Mouse (Mus musculus): ENCODE results near the gene Gdnf. TPM values are rescaled to one million over a fixed set of nuclear protein-coding genes. Genes with fewer than 3 reads are reported as not detected.

Gene Gdnf
- total RNA-seq (2017), result not detected in 2 replicates

DNA sequence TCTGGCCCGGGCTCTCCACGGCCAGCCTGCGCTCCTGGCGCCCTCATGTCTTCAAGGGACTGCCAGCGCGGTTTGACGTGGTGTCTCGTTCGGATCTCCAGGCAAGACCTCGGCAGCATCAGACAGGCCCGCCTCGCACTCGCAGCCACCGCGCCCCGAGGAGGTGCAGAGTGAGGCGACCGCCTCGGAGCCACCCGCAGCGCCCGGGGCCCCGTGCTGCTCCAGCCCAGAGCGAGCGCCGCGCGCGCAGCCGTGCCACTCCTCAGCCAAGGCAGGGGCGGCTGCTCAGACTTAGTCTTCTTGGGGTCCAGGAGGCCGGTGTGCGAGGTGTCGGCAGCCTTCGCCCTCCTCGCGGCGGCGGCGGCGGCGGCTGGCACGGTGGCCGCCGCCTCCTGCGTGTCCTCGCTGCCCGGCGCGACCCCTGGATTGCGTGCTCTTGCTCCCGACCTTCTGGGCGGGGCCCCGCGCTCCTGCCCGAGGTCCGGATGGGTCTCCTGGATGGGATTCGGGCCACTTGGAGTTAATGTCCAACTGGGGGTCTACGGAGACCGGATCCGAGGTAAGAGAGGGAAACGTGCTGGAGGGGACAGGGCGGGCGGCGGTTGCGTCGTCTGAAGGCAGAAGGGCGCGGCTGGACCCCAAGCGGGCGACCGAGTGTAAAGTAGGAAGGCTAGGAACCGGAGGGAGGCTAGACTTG lies at the start of gene Gdnf:
Gdnf (plus strand) TSS at position 291 of the 697 bp plus-strand sequence.
- ATAC-seq (ENCODE audit: extremely low read depth, insufficient number of reproducible peaks, low FRiP score, poor library complexity, severe bottlenecking), result no peak

DNA sequence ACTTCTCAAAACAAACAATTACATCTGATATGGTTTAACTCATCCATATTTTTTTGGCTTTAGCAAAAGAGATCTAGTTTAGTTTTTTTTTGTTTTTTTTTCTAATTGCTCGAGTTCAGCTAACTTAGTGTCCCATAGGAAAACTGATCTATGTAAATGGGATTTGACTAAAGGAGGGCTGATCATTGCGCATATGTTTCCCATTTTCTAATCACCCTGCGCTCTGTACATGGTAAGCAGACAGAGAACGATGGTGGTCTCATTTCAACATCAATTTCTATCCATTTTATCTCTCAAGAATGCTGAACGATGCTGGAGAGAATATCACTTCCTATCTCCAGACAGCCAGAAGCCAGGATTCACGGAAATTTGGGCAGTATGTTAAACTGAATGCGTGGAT lies 43.5 kb upstream of the Gdnf start:
- no peak for ATAC-seq (ENCODE audit: extremely low read depth, insufficient number of reproducible peaks, low FRiP score, poor library complexity, severe bottlenecking)

DNA sequence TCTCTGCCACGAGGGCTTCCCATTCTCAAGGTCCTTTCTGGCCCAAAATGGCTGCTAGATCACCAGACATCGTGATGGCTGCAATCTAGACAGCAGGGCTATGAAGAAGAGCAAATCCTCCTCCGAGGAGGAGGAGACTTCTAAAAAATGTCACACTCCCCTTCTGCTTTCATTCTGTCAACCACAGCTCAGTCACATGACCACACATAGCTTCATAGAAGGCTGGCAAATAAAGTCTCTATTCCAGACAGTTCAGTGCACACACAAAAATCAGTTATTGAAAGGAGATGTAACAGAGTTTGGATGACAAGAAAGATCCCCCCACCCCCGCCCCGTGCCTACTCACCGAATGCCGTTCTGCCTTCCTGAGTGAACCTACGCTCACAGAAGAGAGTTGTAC lies 37.7 kb upstream of the Gdnf start:
- no peak for ATAC-seq (ENCODE audit: extremely low read depth, insufficient number of reproducible peaks, low FRiP score, poor library complexity, severe bottlenecking)

DNA sequence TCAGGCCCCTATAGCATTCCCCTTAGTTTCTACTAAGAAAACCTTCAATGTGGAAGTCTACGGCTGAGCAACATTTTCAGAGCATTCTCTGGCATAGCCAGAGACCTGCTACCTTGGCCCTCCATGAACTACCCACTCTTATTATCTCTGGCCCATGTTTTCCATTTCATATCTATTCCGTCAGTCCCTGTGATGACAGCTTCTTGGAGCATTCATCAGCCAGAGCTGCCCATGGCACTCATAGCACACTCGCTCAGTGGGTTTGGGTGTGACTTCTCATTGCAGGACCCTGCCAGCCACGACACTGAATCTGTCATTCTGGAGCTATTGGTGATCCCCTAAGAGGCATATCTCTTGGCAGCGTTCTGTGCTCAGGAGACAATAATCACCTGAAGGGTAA lies 29.1 kb upstream of the Gdnf start:
- ATAC-seq (ENCODE audit: extremely low read depth, insufficient number of reproducible peaks, low FRiP score, poor library complexity, severe bottlenecking), result no peak

DNA sequence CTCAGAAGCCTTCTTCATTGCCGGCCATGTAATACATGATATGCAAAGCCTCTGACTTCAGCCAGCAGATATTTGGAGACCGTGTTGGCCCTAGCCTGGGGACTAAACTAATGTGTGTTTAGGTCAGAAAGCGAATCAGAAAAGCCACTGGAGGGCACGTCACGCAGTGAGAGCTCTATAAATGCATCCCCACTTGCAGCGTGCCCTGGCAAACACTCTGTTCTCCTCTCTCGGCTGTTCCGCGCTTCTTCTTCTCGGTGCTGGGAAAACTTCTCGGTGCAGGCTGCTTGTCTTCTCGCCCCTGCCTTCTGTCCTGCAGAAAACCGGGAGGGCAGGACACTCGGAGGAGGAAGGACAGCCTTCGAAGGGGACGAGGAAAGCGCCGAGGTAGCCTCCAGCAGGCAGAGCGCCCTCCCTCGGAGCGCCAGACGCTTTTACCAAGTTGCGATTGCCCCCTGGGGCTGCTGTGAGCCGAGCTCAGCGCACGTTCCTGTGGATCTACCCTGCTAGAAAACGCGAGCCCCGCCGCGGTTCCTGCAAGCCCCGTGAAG lies 730 bp upstream of the Gdnf start:
- ATAC-seq (ENCODE audit: extremely low read depth, insufficient number of reproducible peaks, low FRiP score, poor library complexity, severe bottlenecking), result no peak

DNA sequence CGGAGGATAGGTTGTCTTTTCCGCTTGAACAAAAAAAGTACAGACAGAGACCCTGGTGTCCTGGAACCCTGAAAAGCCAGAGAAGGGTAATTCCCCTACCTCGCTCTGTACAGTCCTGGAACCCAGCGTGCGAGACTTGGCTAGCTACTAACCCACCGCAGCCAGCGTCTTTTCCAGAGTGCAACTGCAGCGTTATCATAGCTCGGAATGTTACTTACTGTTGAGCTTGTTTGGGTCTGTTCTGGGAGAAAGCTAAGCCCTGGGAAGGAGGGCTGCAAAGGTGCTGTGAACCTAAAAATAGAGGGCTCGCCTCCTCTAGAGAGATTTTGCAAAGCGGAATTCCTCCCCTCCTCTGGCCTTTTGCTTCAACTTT lies 593 bp downstream of the Gdnf start:
- no peak for ATAC-seq (ENCODE audit: extremely low read depth, insufficient number of reproducible peaks, low FRiP score, poor library complexity, severe bottlenecking)

DNA sequence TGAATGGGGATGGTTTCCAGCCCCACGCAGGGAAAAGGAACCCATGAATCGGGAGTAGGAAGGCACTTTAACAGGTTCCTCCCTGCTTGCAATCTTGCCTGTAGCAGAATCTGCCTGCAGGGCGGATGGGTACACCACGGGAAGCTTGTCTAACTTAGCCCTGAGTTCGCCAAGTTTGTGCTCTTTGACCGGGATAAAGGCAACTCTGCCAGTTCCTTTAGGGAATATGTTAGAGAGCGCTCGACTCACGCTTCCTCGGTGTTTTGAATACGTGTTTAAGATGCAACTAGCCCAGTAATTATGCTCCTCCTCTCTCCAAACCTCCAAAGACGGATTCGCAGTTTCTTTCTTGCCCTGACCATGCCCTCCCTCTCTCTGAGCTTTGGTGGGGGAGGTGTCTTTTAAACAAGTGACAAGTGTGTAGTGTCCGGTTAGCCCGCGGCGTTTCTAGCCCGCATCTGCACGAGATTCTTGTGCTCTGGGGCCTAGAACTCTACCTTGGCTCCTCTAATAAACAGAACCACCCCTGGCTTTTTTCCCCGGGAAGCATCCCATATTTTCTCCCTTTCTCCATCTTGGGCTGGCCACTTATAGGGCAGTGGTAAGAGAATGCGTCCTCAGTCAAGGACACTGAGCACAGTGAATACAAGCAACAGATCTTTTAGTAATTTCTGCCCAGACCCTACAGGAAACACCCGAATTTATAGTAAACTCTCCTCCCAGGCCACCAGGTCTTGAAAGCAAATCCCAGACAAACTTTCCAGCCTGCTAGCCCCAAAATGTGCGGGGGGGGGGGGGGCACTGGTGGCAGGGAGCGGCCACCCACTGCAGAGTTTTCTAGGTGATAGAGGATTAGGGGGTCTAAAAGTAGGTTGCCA lies 1.4 kb downstream of the Gdnf start:
- no peak for ATAC-seq (ENCODE audit: extremely low read depth, insufficient number of reproducible peaks, low FRiP score, poor library complexity, severe bottlenecking)

DNA sequence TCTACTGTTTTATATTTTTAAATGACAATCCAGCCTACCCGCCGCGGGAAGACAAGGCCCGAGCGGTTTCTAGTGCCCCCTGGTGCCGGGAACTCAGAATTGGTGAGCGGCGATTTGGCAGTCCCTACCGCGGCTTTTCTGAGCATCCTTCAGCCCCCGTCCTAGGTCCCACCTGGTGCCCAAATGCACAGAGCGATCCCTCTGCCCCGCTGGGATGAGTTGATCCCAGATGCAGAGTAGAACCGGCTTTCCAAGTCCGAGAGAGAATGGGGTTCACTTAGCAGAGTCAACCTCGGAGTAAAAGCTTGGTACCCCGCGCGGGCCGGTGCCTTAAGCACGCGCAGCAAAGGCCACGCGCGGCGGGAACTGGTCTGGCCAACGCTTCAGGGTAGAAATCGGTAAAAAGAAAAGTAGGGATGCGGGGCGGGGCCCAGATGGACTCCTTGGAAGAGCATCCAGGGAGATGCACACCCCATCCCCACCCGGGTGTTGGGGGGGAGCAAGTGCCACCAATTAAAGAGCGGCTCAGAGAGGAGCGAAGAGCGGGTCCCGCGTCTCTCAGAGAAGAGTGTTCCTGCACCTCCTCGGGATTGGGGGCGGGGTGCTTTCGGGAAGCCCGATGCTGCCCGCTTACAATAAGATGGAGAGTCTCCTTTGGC lies 2.4 kb downstream of the Gdnf start:
- no peak for ATAC-seq (ENCODE audit: extremely low read depth, insufficient number of reproducible peaks, low FRiP score, poor library complexity, severe bottlenecking)

DNA sequence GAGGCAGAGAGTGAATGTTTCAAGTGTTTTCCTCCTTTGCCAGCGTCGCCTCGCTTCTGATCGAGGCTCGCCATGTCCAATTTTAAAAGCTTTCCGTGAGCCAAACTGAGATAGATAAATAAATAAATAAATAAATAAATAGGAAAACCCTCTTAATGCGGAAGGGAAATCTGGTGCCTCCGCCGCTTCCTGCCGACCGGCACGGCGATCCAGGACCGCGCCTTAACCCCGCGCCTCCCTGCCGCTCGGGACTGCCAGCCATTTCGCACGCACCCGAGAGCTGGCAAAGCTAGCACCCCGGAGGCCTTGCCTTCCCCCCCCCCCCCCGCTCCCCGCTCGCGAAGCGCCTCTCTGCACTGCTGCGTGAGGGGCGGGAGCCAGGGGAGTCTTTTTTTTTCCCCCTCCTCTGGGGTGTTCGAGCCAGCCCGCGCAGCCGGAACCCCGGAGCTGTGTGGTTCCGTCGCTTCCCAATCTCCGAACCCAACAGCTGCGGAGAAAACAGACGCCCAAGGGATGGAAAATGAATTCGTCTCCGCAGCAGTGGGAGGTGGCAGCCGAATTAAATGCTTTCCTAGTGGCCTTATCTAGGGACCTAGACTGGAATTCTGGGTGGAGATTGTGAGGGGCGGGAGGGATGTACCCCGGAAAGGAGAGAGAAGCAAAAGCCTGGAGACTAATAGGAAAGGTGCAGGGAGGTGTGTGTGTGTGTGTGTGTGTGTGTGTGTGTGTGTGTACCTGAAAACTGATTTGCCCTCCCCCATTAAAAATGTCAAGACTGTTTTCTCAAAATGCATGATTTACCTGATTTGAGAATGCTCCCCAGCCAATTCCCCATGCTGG lies 3.1 kb downstream of the Gdnf start:
- no peak for ATAC-seq (ENCODE audit: extremely low read depth, insufficient number of reproducible peaks, low FRiP score, poor library complexity, severe bottlenecking)

DNA sequence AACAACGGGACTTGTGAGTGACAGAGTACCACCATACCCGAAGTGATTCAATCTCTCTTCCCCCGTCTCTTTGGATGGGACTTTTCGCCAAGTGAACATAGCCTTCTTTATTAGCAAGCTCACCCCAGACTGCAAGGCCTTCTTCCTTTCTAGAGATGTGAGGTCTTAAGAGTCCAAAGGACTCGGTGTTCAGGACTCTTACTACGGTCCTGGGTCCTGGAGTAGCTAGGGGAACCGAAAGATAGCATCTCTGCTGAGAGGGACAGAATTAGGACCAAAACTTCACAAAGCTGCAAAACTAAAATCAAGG lies 3.7 kb downstream of the Gdnf start:
- no peak for ATAC-seq (ENCODE audit: extremely low read depth, insufficient number of reproducible peaks, low FRiP score, poor library complexity, severe bottlenecking)

DNA sequence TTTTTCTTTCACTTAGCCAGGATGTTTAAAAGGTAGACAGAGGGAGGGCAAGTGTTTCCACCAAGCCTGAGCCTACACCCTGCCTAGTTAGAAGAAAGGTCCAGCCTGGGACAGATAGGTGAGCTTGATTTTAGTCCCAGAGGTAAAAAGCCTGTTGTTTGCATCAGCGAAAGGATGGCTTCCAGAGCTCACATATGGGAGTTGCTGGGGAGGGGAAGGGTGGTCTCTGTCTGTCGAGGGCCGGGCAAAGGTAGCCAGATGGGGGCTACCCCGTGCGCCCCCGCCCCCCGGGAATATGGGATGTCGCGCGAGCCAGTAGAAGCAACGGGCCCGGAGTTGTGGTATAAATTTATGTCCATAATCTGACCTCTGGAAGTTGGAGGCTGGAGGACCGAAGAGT lies 4.3 kb downstream of the Gdnf start:
- ATAC-seq (ENCODE audit: extremely low read depth, insufficient number of reproducible peaks, low FRiP score, poor library complexity, severe bottlenecking), result no peak

DNA sequence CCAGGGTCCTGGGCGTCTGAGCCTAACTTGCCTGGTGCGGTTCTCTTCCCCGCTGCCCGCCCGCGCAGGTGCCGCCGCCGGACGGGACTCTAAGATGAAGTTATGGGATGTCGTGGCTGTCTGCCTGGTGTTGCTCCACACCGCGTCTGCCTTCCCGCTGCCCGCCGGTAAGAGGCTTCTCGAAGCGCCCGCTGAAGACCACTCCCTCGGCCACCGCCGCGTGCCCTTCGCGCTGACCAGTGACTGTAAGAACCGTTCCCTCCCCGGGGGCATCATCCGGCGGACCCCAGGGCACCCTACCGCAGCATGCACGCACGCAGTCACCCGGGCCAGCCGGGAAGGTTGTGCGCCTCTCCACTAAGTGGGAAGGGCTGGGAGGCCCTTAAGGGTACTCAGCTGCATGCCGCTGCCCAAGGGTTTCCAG lies 4.9 kb downstream of the Gdnf start:
- ATAC-seq (ENCODE audit: extremely low read depth, insufficient number of reproducible peaks, low FRiP score, poor library complexity, severe bottlenecking), result no peak

DNA sequence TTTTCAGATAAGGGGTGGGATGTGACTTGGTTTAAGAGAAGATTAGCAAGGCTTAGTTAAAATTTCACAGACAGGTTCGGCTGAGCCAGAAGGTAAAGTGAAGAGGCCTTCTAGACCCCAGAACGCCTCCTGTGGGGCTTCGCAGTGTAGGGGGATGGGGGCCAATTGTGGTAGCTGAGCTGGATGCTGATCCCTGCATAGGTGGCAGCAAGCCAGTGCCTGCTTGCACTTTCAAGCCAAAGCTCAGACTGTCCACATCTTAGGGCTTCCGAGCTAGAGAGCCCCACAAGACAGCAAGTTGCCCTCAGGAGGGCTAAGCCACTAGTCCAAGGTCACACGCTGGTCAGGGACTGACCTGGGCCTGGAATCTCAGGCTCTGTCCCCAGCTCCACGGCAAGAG lies 13.2 kb downstream of the Gdnf start:
- no peak for ATAC-seq (ENCODE audit: extremely low read depth, insufficient number of reproducible peaks, low FRiP score, poor library complexity, severe bottlenecking)

DNA sequence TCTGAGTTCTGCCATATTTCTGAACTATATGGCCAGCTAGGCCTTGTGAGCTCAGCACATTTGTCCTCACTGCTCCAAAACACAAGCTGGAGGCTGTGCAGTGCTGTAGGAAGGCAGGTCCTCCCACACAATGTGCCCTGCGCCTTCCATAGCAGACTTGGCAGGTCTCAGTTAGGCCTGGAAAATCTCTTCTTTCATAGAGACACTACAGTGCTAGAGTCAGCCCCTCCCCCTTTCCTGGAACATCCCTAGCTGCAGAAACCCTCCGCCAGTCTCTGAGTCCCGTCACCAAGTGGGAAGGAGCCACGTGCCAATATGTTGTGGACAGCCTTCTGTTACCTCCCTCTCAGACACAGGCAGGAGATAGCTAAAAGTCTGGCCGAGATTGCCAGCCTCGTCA lies 14.9 kb downstream of the Gdnf start:
- ATAC-seq (ENCODE audit: extremely low read depth, insufficient number of reproducible peaks, low FRiP score, poor library complexity, severe bottlenecking), result no peak

DNA sequence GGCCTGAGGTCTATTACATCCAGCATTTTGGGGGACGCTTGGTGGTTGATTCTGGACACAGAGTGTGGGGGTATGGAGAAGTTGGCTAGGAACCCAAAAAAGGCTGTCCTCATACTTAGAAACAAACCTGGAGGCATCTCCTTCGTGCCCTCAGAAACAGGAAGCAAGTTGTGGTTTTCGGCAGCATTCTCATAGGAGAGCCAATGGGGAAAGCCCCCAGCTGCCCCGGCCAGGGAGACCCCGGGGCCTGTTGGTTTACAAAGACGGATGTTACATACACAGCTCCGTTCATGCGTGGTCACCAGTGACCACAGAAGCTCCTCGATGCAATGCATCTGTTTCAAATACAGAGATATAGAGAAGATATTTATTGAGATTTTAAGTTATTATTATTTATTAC lies 24.8 kb downstream of the Gdnf start:
- ATAC-seq (ENCODE audit: extremely low read depth, insufficient number of reproducible peaks, low FRiP score, poor library complexity, severe bottlenecking), result no peak

DNA sequence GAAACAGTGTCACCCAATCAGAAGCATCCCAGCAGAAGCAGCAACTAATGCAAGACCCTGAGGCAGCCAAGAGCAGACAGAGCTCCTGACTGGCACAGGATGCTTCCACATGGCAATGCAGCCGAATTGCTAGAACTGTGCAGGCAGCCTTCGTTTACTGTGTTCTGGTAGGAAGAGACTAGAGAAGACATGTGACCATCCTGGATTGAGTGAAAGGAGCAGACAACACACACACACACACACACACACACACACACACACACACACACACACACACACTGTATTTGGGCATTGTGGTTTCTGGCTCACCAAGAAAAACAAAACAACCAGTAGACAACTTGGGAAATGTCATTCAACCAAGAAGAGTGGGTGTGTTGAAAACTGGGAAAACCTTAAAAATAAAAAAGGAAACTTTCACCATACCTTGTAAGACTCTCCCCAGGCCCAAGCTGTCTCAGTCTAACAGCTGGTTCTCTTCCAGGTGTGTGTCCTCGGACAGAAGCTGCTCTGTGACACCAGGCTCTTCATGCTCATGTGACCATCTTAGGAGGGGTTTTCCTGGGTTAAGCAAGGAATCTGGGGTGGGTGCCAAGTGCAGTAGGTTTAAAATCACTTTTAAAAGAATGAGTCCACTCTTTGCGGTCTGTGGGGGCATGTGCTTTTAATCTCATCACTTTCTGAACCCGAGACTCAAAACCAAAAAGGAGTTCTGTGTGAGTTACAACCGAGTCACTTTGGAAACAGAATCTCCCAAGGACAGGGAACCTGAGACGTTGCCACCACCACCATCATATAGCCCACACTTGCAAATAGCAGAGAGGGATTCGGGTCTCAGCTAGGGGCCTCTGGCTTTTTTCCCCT lies 27.6 kb downstream of the Gdnf start:
- no peak for ATAC-seq (ENCODE audit: extremely low read depth, insufficient number of reproducible peaks, low FRiP score, poor library complexity, severe bottlenecking)

DNA sequence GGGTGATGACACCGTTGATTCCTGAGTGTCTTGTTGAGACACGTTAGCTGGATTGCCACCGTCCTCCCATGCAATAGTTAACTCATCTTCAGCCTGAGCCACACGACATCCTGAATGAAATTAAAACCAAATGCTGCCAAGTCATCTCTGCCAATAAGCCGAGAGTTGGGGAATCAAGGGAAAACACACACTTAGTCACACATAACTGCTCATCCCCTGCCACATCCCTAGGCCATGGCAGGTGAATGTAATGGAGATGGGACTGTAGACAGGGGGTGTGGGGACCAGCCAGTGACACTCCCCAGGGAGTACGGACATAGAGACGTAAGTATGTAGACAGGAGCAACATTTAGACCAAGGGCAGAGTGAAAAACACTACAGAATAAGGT lies 28.3 kb downstream of the Gdnf start:
- ATAC-seq (ENCODE audit: extremely low read depth, insufficient number of reproducible peaks, low FRiP score, poor library complexity, severe bottlenecking), result no peak

DNA sequence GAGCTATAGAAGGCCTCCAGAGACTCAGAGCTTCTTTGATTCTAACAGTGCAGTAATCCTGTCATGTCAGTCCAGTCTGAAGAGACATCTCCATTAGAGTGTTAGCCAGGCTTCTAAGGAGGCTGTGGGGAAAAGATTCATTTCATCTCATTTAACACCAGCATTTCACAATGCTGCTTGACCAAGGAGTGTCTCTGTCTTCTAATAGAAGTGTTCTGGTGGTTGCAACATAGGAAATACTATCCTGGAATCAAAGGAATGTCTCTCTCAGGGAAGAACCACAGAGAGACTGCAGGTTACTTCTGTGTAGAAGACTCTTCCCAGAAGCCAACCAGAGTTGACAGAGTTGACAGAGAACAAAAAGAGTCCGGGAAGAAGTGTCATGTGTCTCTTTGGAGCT lies 31.0 kb downstream of the Gdnf start:
- ATAC-seq (ENCODE audit: extremely low read depth, insufficient number of reproducible peaks, low FRiP score, poor library complexity, severe bottlenecking), result no peak
